Mouse (Mus musculus) myocyte (in vitro differentiated cells): ENCODE data around the gene Magi3. TPM values are rescaled to one million over a fixed set of nuclear protein-coding genes. Genes with fewer than 3 reads are reported as not detected.

Experiments used
- H3K27me3 ChIP-seq: one replicate; pipeline ENCODE4 v1.6.1; 2011; ENCODE audit not compliant: control insufficient read depth, insufficient read depth, insufficient read length
- H3K36me3 ChIP-seq: one replicate; pipeline ENCODE4 v1.6.1; 2011; ENCODE audit not compliant: control insufficient read depth, insufficient read depth
- H3K4me2 ChIP-seq: one replicate; pipeline ENCODE4 v1.6.1; 2011; ENCODE audit warnings: low read depth, control low read depth
- H3K4me3 ChIP-seq: one replicate; pipeline ENCODE4 v1.5.1; 2011; ENCODE audit warnings: mild to moderate bottlenecking, control low read depth, moderate library complexity
- H3K79me2 ChIP-seq: one replicate; pipeline ENCODE4 v1.6.1; 2011; ENCODE audit not compliant: control insufficient read depth, insufficient read depth
- H3ac ChIP-seq: one replicate; pipeline ENCODE4 v1.6.1; 2011; ENCODE audit not compliant: control insufficient read depth, insufficient read length
- CEBPB ChIP-seq: IDR thresholded peaks from 2 replicates; pipeline ENCODE4 v1.6.1; 2011; ENCODE audit warnings: mild to moderate bottlenecking, moderate library complexity; ENCODE audit not compliant: poor library complexity, insufficient read depth, severe bottlenecking
- E2F4 ChIP-seq: IDR thresholded peaks from one replicate; pipeline ENCODE4 v1.6.1; 2011; ENCODE audit warnings: mild to moderate bottlenecking, control low read depth, moderate library complexity; ENCODE audit not compliant: insufficient read depth
- MAX ChIP-seq: IDR thresholded peaks from one replicate; pipeline ENCODE4 v1.6.1; 2011; ENCODE audit warnings: low read depth, mild to moderate bottlenecking, control low read depth
- MYOD1 ChIP-seq, 3 experiments: IDR thresholded peaks; one replicate each; pipeline ENCODE4 v1.6.1; 2011; ENCODE audit warnings: control low read depth in 2 of 3, low read depth in 2 of 3, mild to moderate bottlenecking in 2 of 3, moderate library complexity in 1 of 3; ENCODE audit not compliant: insufficient read length in 2 of 3, control insufficient read depth in 1 of 3
- MYOG ChIP-seq, 3 experiments: IDR thresholded peaks; one replicate each; pipeline ENCODE4 v1.6.1; 2011; ENCODE audit warnings: control low read depth in 2 of 3, low read depth in 2 of 3, mild to moderate bottlenecking in 2 of 3; ENCODE audit not compliant: insufficient read length in 2 of 3, control insufficient read depth in 1 of 3, insufficient read depth in 1 of 3
- POLR2A ChIP-seq: IDR thresholded peaks from one replicate; pipeline ENCODE4 v1.6.1; 2011; ENCODE audit warnings: low read depth, mild to moderate bottlenecking, control low read depth, moderate library complexity; ENCODE audit not compliant: insufficient read length
- POLR2AphosphoS2 ChIP-seq: IDR thresholded peaks from one replicate; pipeline ENCODE4 v1.6.1; 2011; ENCODE audit warnings: low read depth, control low read depth; ENCODE audit not compliant: insufficient read length
- REST ChIP-seq: IDR thresholded peaks from one replicate; pipeline ENCODE4 v1.6.1; 2011; ENCODE audit warnings: mild to moderate bottlenecking, control low read depth, moderate library complexity; ENCODE audit not compliant: insufficient read depth, insufficient read length
- SRF ChIP-seq: IDR thresholded peaks from one replicate; pipeline ENCODE4 v1.6.1; 2011; ENCODE audit warnings: low read depth; ENCODE audit not compliant: control insufficient read depth, insufficient read length
- TCF12 ChIP-seq: IDR thresholded peaks from one replicate; pipeline ENCODE4 v1.6.1; 2011; ENCODE audit warnings: mild to moderate bottlenecking, control low read depth; ENCODE audit not compliant: poor library complexity, insufficient read depth, severe bottlenecking
- TCF3 ChIP-seq: IDR thresholded peaks from one replicate; pipeline ENCODE4 v1.6.1; 2011; ENCODE audit warnings: low read depth, control low read depth; ENCODE audit not compliant: insufficient read length
- USF1 ChIP-seq: IDR thresholded peaks from one replicate; pipeline ENCODE4 v1.6.1; 2011; ENCODE audit warnings: low read depth, mild to moderate bottlenecking, control low read depth, moderate library complexity
- polyA plus RNA-seq: library from polyadenylated mRNA; unstranded; fragments of >200 nt; fragmentation: generic; extraction: Trizol; gene quantifications from one replicate; pipeline ENCODE4 v1.2.1, GENCODE M21; 2012; ENCODE audit warnings: missing spikeins

Magi3 gene
- polyA plus RNA-seq, 1 experiment, result 5.5 TPM

- Histone ChIP-seq H3K4me3 (no peak overlapping the region), H3K27me3 (no peaks in the 10 kb centered on the region)
- no peak for TF ChIP-seq MAX
- no peak for TF ChIP-seq POLR2A
- TF ChIP-seq REST, result no peak
- no peak for TF ChIP-seq E2F4
- TF ChIP-seq SRF, result no peak
- no peak for TF ChIP-seq USF1
- TF ChIP-seq CEBPB, result no peak
- no peak for TF ChIP-seq TCF3
- no peak for TF ChIP-seq MYOD1 (IDR thresholded peaks at IDR 0.05; ENCODE audit: control insufficient read depth in 1 of 3, insufficient read length in 2 of 3, low read depth in 2 of 3)
- TF ChIP-seq MYOG (IDR thresholded peaks at IDR 0.05; ENCODE audit: control insufficient read depth in 1 of 3, insufficient read depth in 1 of 3, insufficient read length in 2 of 3, low read depth in 2 of 3), result no peak
- no peak for TF ChIP-seq TCF12
- TF ChIP-seq POLR2AphosphoS2, result no peak
Measured at GRCm38 (mm10) chr3:104239785-104240184, 19.6 kb upstream of the Magi3 start.

GRCm38 (mm10) chr3:104239376-104239775 lies 19.2 kb upstream of the Magi3 start:
- no peak for TF ChIP-seq REST
- no peak for TF ChIP-seq USF1
- TF ChIP-seq E2F4, result no peak
- no peak for TF ChIP-seq MYOD1 (IDR thresholded peaks at IDR 0.05; ENCODE audit: control insufficient read depth in 1 of 3, insufficient read length in 2 of 3, low read depth in 2 of 3)
- TF ChIP-seq CEBPB, result no peak
- no peak for TF ChIP-seq MAX
- no peak for TF ChIP-seq TCF12
- TF ChIP-seq SRF, result no peak
- no peak for TF ChIP-seq POLR2AphosphoS2
- TF ChIP-seq TCF3, result no peak
- no peak for TF ChIP-seq MYOG (IDR thresholded peaks at IDR 0.05; ENCODE audit: control insufficient read depth in 1 of 3, insufficient read depth in 1 of 3, insufficient read length in 2 of 3, low read depth in 2 of 3)
- TF ChIP-seq POLR2A, result no peak
- Histone ChIP-seq H3K4me3 (no peak overlapping the region), H3K4me2 (no peak overlapping the region), H3K27me3 (no peaks in the 10 kb centered on the region), H3ac (no peak overlapping the region), H3K36me3 (no peaks in the 10 kb centered on the region), H3K79me2 (no peaks in the 10 kb centered on the region)

More at GRCm38 (mm10) chr3:104239785-104240184, 19.6 kb upstream of the Magi3 start:
- no peak overlapping the region for H3K4me2 ChIP-seq
- H3K36me3 ChIP-seq, result no peaks in the 10 kb centered on the region
- H3ac ChIP-seq, result no peak overlapping the region
- H3K79me2 ChIP-seq, result no peaks in the 10 kb centered on the region

- no peaks in the 10 kb centered on the region for H3K36me3 ChIP-seq
Measured at GRCm38 (mm10) chr3:104237846-104238440, 17.8 kb upstream of the Magi3 start.

GRCm38 (mm10) chr3:104236029-104236428 lies 15.9 kb upstream of the Magi3 start:
- Histone ChIP-seq H3K4me3 (no peak overlapping the region), H3K36me3 (no peaks in the 10 kb centered on the region), H3ac (no peak overlapping the region)

More at GRCm38 (mm10) chr3:104237846-104238440, 17.8 kb upstream of the Magi3 start:
- Histone ChIP-seq H3K4me3 (no peak overlapping the region), H3K79me2 (no peaks in the 10 kb centered on the region), H3K4me2 (no peak overlapping the region), H3ac (no peak overlapping the region), H3K27me3 (no peaks in the 10 kb centered on the region)
- TF ChIP-seq MYOD1 (IDR thresholded peaks at IDR 0.05; ENCODE audit: control insufficient read depth in 1 of 3, insufficient read length in 2 of 3, low read depth in 2 of 3), result no peak
- no peak for TF ChIP-seq REST
- no peak for TF ChIP-seq TCF12
- no peak for TF ChIP-seq TCF3
- no peak for TF ChIP-seq POLR2A

GRCm38 (mm10) chr3:104235099-104235498 lies 14.9 kb upstream of the Magi3 start:
- Histone ChIP-seq H3K79me2 (no peaks in the 10 kb centered on the region), H3K4me3 (no peak overlapping the region), H3K36me3 (no peaks in the 10 kb centered on the region), H3K27me3 (no peaks in the 10 kb centered on the region), H3ac (no peak overlapping the region), H3K4me2 (no peak overlapping the region)
- TF ChIP-seq MYOD1 (IDR thresholded peaks at IDR 0.05; ENCODE audit: control insufficient read depth in 1 of 3, insufficient read length in 2 of 3, low read depth in 2 of 3) (no peak), USF1 (no peak), MYOG (IDR thresholded peaks at IDR 0.05; ENCODE audit: control insufficient read depth in 1 of 3, insufficient read depth in 1 of 3, insufficient read length in 2 of 3, low read depth in 2 of 3) (no peak), POLR2AphosphoS2 (no peak)

More at GRCm38 (mm10) chr3:104236029-104236428, 15.9 kb upstream of the Magi3 start:
- H3K79me2 ChIP-seq, result no peaks in the 10 kb centered on the region
- no peak for TF ChIP-seq MYOG (IDR thresholded peaks at IDR 0.05; ENCODE audit: control insufficient read depth in 1 of 3, insufficient read depth in 1 of 3, insufficient read length in 2 of 3, low read depth in 2 of 3)
- TF ChIP-seq REST, result no peak
- TF ChIP-seq POLR2AphosphoS2, result no peak
- TF ChIP-seq POLR2A, result no peak
- TF ChIP-seq CEBPB, result no peak
- no peak for TF ChIP-seq TCF12
- TF ChIP-seq MYOD1 (IDR thresholded peaks at IDR 0.05; ENCODE audit: control insufficient read depth in 1 of 3, insufficient read length in 2 of 3, low read depth in 2 of 3), result no peak
- TF ChIP-seq MAX, result no peak
- TF ChIP-seq SRF, result no peak
- no peak for TF ChIP-seq E2F4
- no peak for TF ChIP-seq TCF3
- no peak for TF ChIP-seq USF1
- H3K4me2 ChIP-seq, result no peak overlapping the region
- H3K27me3 ChIP-seq, result no peaks in the 10 kb centered on the region
